Mouse (Mus musculus): ENCODE data around the gene Kmo.

GRCm38 (mm10) chr1:175692997-175693361, 72.8 kb downstream of the Kmo start:
- TF ChIP-seq CTCF (IDR thresholded peaks at IDR 0.05; ENCODE audit: borderline replicate concordance, extremely low read depth, insufficient read depth, insufficient read length) (no peak), POLR2A (IDR thresholded peaks at IDR 0.05; ENCODE audit: borderline replicate concordance, extremely low read depth, insufficient read depth, insufficient read length, poor library complexity, severe bottlenecking) (no peak)

Measured in brain, embryonic 14.5 days (tissue).